Mouse (Mus musculus): ENCODE data around the gene H2al1g.
"Not testable (repeated sequence)": the region's sequence is repeated elsewhere in the genome, so short reads cannot be mapped to it uniquely, and the experiment has no call there.

GRCm38 (mm10) chrX:11324359-11324758 is 6.3 kb downstream of the H2al1g start, which contains the start of gene H2al1i:
- TF ChIP-seq CTCF (IDR thresholded peaks at IDR 0.05; ENCODE audit: borderline replicate concordance, extremely low read depth, insufficient read depth, insufficient read length); POLR2A (IDR thresholded peaks at IDR 0.05; ENCODE audit: borderline replicate concordance, extremely low read depth, insufficient read depth, insufficient read length, poor library complexity, severe bottlenecking): not testable (repeated sequence)
